Mouse (Mus musculus) forebrain, embryonic 16.5 days (tissue): ENCODE data around the gene Lrrc28. TPM values are rescaled to one million over a fixed set of nuclear protein-coding genes. Genes with fewer than 3 reads are reported as not detected.

Experiments used
- ATAC-seq: fragments of 200-750 bp; cut with Nextera tagmentation; 2 replicates; pipeline ENCODE4 v1.8.0; 2017; ENCODE audit warnings: mild to moderate bottlenecking, moderate library complexity
- H3K27ac ChIP-seq: fragments of 300-500 bp; sonication (generic); 2 replicates; pipeline ENCODE4 v1.5.1; 2014; ENCODE audit warnings: low read length, control low read depth
- H3K27me3 ChIP-seq: fragments of 300-500 bp; sonication (generic); replicated peaks from 2 replicates; pipeline ENCODE4 v1.6.1; 2014; ENCODE audit warnings: low read length; ENCODE audit not compliant: control insufficient read depth, insufficient read depth
- H3K36me3 ChIP-seq: fragments of 300-500 bp; sonication (generic); 2 replicates; pipeline ENCODE4 v1.6.1; 2014; ENCODE audit not compliant: control insufficient read depth, insufficient read depth
- H3K4me1 ChIP-seq: fragments of 300-500 bp; sonication (generic); replicated peaks from 2 replicates; pipeline ENCODE4 v1.6.1; 2014; ENCODE audit warnings: low read length; ENCODE audit not compliant: control insufficient read depth, insufficient read depth
- H3K4me2 ChIP-seq: fragments of 300-500 bp; sonication (generic); 2 replicates; pipeline ENCODE4 v1.6.1; 2014; ENCODE audit warnings: mild to moderate bottlenecking, low read length, control low read depth
- H3K4me3 ChIP-seq: fragments of 300-500 bp; sonication (generic); replicated peaks from 2 replicates; pipeline ENCODE4 v1.5.1; 2014; ENCODE audit warnings: mild to moderate bottlenecking, low read length, control low read depth
- H3K9ac ChIP-seq: fragments of 300-500 bp; sonication (generic); replicated peaks from 2 replicates; pipeline ENCODE4 v1.6.1; 2014; ENCODE audit warnings: low read depth, low read length, control low read depth
- H3K9me3 ChIP-seq: fragments of 300-500 bp; sonication (generic); 2 replicates; pipeline ENCODE4 v1.6.1; 2016; ENCODE audit warnings: low read length; ENCODE audit not compliant: control insufficient read depth
- whole genome bisulfite sequencing: fragments of 180-500 bp; shearing (Covaris S2); extraction: QIAGEN DNeasy Blood & Tissue Kit; methylation state at CpG from one replicate; pipeline ENCODE4 v1.1.7; 2014; 5-methylcytosine and 5-hydroxymethylcytosine counted together
- polyA plus RNA-seq: library from polyadenylated mRNA; unstranded; fragments of >200 nt; fragmentation: Nextera tagmentation; extraction: Ambion mirVana; gene quantifications from 2 replicates; pipeline ENCODE4 v1.2.1, GENCODE M21; 2015

Lrrc28 gene
- polyA plus RNA-seq, 1 experiment from 2014 or later, result 31.9 TPM

GRCm38 (mm10) chr7:67592670-67593069, 52.4 kb downstream of the Lrrc28 start:
- no peaks in the 10 kb centered on the region for H3K4me1 ChIP-seq
- H3K27me3 ChIP-seq, result no peaks in the 10 kb centered on the region
- no peak for ATAC-seq
- no peaks in the 10 kb centered on the region for H3K36me3 ChIP-seq
- no peak overlapping the region for H3K4me3 ChIP-seq
- H3K9me3 ChIP-seq, result no peaks in the 10 kb centered on the region
- H3K27ac ChIP-seq, result no peak overlapping the region
- H3K4me2 ChIP-seq, result no peak overlapping the region
- H3K9ac ChIP-seq, result no peak overlapping the region
- 87% methylated on average over 6 of the region's 6 CpGs for WGBS

DNA sequence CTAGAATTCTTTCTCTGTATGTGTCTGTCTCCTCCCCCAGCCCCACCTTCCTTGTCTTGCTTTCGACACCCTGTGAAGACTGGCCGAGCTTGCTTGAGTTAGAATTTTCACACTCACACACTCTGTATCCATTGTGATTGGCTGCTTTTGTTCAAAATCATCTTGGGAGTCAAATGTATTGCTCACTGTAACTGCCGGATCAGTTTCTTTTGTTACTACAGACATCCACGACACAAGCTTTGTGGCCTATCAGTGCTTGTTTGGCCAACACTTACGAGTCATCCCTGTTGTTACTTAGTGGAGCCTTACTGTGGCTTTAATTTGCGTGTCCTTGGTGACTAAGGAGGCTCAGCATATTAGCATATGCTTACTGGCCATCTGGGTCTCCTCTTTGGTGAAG, 56.3 kb downstream of the Lrrc28 start:
- no peaks in the 10 kb centered on the region for H3K4me1 ChIP-seq
- no peaks in the 10 kb centered on the region for H3K9me3 ChIP-seq
- no peaks in the 10 kb centered on the region for H3K36me3 ChIP-seq
- H3K27me3 ChIP-seq, result no peaks in the 10 kb centered on the region
- 47% methylated on average over 6 of the region's 6 CpGs for WGBS
- no peak for ATAC-seq
- H3K4me2 ChIP-seq, result no peak overlapping the region
- no peak overlapping the region for H3K9ac ChIP-seq
- H3K4me3 ChIP-seq, result no peak overlapping the region
- no peak overlapping the region for H3K27ac ChIP-seq

- ATAC-seq, result no peak
- Histone ChIP-seq H3K27ac (no peak overlapping the region), H3K4me1 (no peaks in the 10 kb centered on the region), H3K9ac (no peak overlapping the region), H3K27me3 (no peaks in the 10 kb centered on the region), H3K4me3 (no peak overlapping the region), H3K36me3 (no peaks in the 10 kb centered on the region), H3K9me3 (no peaks in the 10 kb centered on the region), H3K4me2 (no peak overlapping the region)
- 71% methylated on average over 5 of the region's 5 CpGs for WGBS
These were observed 58.6 kb downstream of the Lrrc28 start for GRCm38 (mm10) chr7:67586479-67586878.

- H3K4me3 ChIP-seq, result no peak overlapping the region
- WGBS, result 63% methylated on average over 5 of the region's 5 CpGs
- H3K27ac ChIP-seq, result no peak overlapping the region
- H3K9me3 ChIP-seq, result no peaks in the 10 kb centered on the region
- H3K36me3 ChIP-seq, result no peaks in the 10 kb centered on the region
- no peaks in the 10 kb centered on the region for H3K4me1 ChIP-seq
- no peak overlapping the region for H3K9ac ChIP-seq
- no peaks in the 10 kb centered on the region for H3K27me3 ChIP-seq
- no peak for ATAC-seq
- H3K4me2 ChIP-seq, result no peak overlapping the region
These were observed 61.2 kb downstream of the Lrrc28 start for GRCm38 (mm10) chr7:67583852-67584251.

- Histone ChIP-seq H3K4me1 (no peaks in the 10 kb centered on the region), H3K27me3 (no peaks in the 10 kb centered on the region), H3K36me3 (no peaks in the 10 kb centered on the region), H3K4me3 (no peak overlapping the region), H3K4me2 (no peak overlapping the region), H3K27ac (no peak overlapping the region), H3K9me3 (no peaks in the 10 kb centered on the region), H3K9ac (no peak overlapping the region)
- ATAC-seq, result no peak
- WGBS, result 53% methylated on average over 7 of the region's 7 CpGs
These were observed 66.1 kb downstream of the Lrrc28 start for GRCm38 (mm10) chr7:67578783-67579482.

- H3K27me3 ChIP-seq, result no peaks in the 10 kb centered on the region
- H3K9ac ChIP-seq, result no peak overlapping the region
- WGBS, result 79% methylated on average over 6 of the region's 6 CpGs
- no peaks in the 10 kb centered on the region for H3K4me1 ChIP-seq
- H3K9me3 ChIP-seq, result no peaks in the 10 kb centered on the region
- H3K36me3 ChIP-seq, result no peaks in the 10 kb centered on the region
- H3K4me3 ChIP-seq, result no peak overlapping the region
- no peak overlapping the region for H3K27ac ChIP-seq
- ATAC-seq, result no peak
- no peak overlapping the region for H3K4me2 ChIP-seq
These were observed 67.0 kb downstream of the Lrrc28 start for GRCm38 (mm10) chr7:67578044-67578443.

DNA sequence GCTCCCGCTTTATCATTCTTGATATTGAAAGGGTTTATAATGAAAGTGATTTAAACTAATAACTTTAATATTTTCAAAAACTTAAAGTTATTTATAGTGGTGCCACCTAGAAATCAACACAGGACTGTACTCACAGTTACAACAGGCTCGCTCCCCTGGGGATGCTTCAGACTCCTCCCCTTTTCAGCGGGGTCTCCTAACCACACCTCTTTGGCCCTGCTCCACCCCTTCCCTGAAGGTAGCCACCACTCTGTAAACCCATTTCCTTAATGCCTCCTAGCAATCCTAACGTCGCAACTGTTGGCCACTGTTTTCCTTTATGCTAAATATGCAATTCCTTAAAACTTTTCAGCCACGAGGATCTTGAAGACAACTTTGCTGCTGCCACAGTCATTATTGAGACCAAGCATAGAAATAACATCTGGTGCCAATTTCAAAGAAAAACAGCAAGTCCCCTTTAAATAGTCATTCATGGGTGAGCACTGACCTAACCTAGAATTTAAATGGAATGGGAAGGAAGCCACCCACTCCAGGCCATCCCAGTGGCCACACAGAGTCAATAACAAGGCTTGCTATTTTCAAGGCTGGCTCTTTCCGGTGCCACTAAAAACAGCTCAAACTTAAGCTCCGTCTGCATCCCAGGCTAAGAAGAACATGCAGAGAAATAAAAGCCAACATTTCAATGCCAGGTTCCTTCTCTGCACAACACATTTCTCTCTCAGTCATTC, 78.4 kb downstream of the Lrrc28 start:
- no peaks in the 10 kb centered on the region for H3K36me3 ChIP-seq
- no peak for ATAC-seq
- no peak overlapping the region for H3K9ac ChIP-seq
- no peaks in the 10 kb centered on the region for H3K9me3 ChIP-seq
- no peaks in the 10 kb centered on the region for H3K4me1 ChIP-seq
- WGBS, result 69% methylated on average over 8 of the region's 8 CpGs
- no peak overlapping the region for H3K4me2 ChIP-seq
- no peak overlapping the region for H3K27ac ChIP-seq
- no peak overlapping the region for H3K4me3 ChIP-seq
- no peaks in the 10 kb centered on the region for H3K27me3 ChIP-seq

GRCm38 (mm10) chr7:67565132-67565531, 79.9 kb downstream of the Lrrc28 start:
- no peak for ATAC-seq
- WGBS, result 59% methylated on average over 1 of the region's 1 CpGs
- H3K4me1 ChIP-seq, result no peaks in the 10 kb centered on the region

GRCm38 (mm10) chr7:67562176-67562575, 82.9 kb downstream of the Lrrc28 start:
- WGBS, result 65% methylated on average over 12 of the region's 12 CpGs
- no peak for ATAC-seq
- Histone ChIP-seq H3K9me3 (no peaks in the 10 kb centered on the region), H3K9ac (no peak overlapping the region), H3K4me2 (no peak overlapping the region), H3K27me3 (no peaks in the 10 kb centered on the region), H3K27ac (no peak overlapping the region), H3K4me1 (no peaks in the 10 kb centered on the region), H3K4me3 (no peak overlapping the region), H3K36me3 (no peaks in the 10 kb centered on the region)

More at GRCm38 (mm10) chr7:67565132-67565531, 79.9 kb downstream of the Lrrc28 start:
- H3K4me3 ChIP-seq, result no peak overlapping the region
- H3K9ac ChIP-seq, result no peak overlapping the region
- no peaks in the 10 kb centered on the region for H3K9me3 ChIP-seq
- no peak overlapping the region for H3K4me2 ChIP-seq
- no peaks in the 10 kb centered on the region for H3K36me3 ChIP-seq
- no peak overlapping the region for H3K27ac ChIP-seq
- H3K27me3 ChIP-seq, result no peaks in the 10 kb centered on the region
